Mouse (Mus musculus) limb, embryonic 11.5 days (tissue): Measurements from ENCODE around the gene Hoxa13. TPM values are rescaled to one million over a fixed set of nuclear protein-coding genes. Genes with fewer than 3 reads are reported as not detected.

Experiments used
- ATAC-seq: fragments of 200-750 bp; cut with Nextera tagmentation; 2 replicates; pipeline ENCODE4 v1.8.0; 2017; ENCODE audit warnings: low read depth; ENCODE audit not compliant: insufficient number of reproducible peaks, low FRiP score, low TSS enrichment
- DNase-seq: peaks from one replicate; pipeline ENCODE4 v3.0.0-alpha.2; 2015; ENCODE audit warnings: low spot score
- H3K27ac ChIP-seq: fragments of 300-500 bp; sonication (generic); replicated peaks from 2 replicates; pipeline ENCODE4 v1.5.1; 2014; ENCODE audit warnings: low read depth, mild to moderate bottlenecking, low read length
- H3K27me3 ChIP-seq: fragments of 300-500 bp; sonication (generic); 2 replicates; pipeline ENCODE4 v1.6.1; 2014; ENCODE audit warnings: mild to moderate bottlenecking, low read length, mixed read lengths; ENCODE audit not compliant: control insufficient read depth, insufficient read depth
- H3K36me3 ChIP-seq: fragments of 300-500 bp; sonication (generic); 2 replicates; pipeline ENCODE4 v1.6.1; 2014; ENCODE audit warnings: mild to moderate bottlenecking, low read length, moderate library complexity, mixed read lengths; ENCODE audit not compliant: control insufficient read depth, insufficient read depth
- H3K4me1 ChIP-seq: fragments of 300-500 bp; sonication (generic); 2 replicates; pipeline ENCODE4 v1.6.1; 2014; ENCODE audit warnings: low read length, mixed read lengths; ENCODE audit not compliant: control insufficient read depth, insufficient read depth
- H3K4me2 ChIP-seq: fragments of 300-500 bp; sonication (generic); 2 replicates; pipeline ENCODE4 v1.6.1; 2014; ENCODE audit warnings: low read depth, mild to moderate bottlenecking, moderate library complexity; ENCODE audit not compliant: severe bottlenecking
- H3K4me3 ChIP-seq: fragments of 300-500 bp; sonication (generic); 2 replicates; pipeline ENCODE4 v1.5.1; 2014; ENCODE audit warnings: low read depth, low read length
- H3K9ac ChIP-seq: fragments of 300-500 bp; sonication (generic); 2 replicates; pipeline ENCODE4 v1.6.1; 2014; ENCODE audit warnings: mild to moderate bottlenecking, low read length
- H3K9me3 ChIP-seq: fragments of 300-500 bp; sonication (generic); 2 replicates; pipeline ENCODE4 v1.6.1; 2016; ENCODE audit warnings: low read length; ENCODE audit not compliant: control insufficient read depth
- WGBS: fragments of 180-500 bp; shearing (Covaris S2); extraction: QIAGEN DNeasy Blood & Tissue Kit; methylation state at CpG from one replicate; pipeline ENCODE4 v1.1.7; 2014; 5-methylcytosine and 5-hydroxymethylcytosine counted together
- polyA plus RNA-seq: library from polyadenylated mRNA; unstranded; fragments of >200 nt; fragmentation: Nextera tagmentation; extraction: Ambion mirVana; gene quantifications from 2 replicates; pipeline ENCODE4 v1.2.1, GENCODE M21; 2014

The Hoxa13 gene
- polyA plus RNA-seq, 1 experiment from 2014 or later, result 25.1 TPM

GRCm38 (mm10) chr6:52274576-52274975 lies 13.9 kb upstream of the Hoxa13 start:
- no peaks in the 10 kb centered on the region for H3K9me3 ChIP-seq
- no peak for ATAC-seq
- WGBS, result 6% methylated on average over 11 of the region's 11 CpGs
- no peak overlapping the region for H3K4me3 ChIP-seq
- no peaks in the 10 kb centered on the region for H3K36me3 ChIP-seq
- peaks cover 22% of the 10 kb centered on the region for H3K4me1 ChIP-seq
- peak; percentile 50 for DNase-seq
- peak overlapping the region; percentile 29 for H3K4me2 ChIP-seq
- H3K27me3 ChIP-seq, result peaks cover 52% of the 10 kb centered on the region
- H3K27ac ChIP-seq, result no peak overlapping the region
- H3K9ac ChIP-seq, result no peak overlapping the region; the same call in 1 of the 2 replicates

GRCm38 (mm10) chr6:52273656-52274280 lies 13.1 kb upstream of the Hoxa13 start:
- Histone ChIP-seq H3K27me3 (peaks cover 58% of the 10 kb centered on the region), H3K4me1 (peaks cover 22% of the 10 kb centered on the region), H3K9me3 (no peaks in the 10 kb centered on the region), H3K36me3 (no peaks in the 10 kb centered on the region), H3K27ac (0 out of 2 replicates have a peak overlapping the region, but pooled peaks have one; percentile 21), H3K4me3 (peak overlapping the region; percentile 8; the same call in 1 of the 2 replicates), H3K9ac (peak overlapping the region; percentile 45), H3K4me2 (peak overlapping the region; percentile 29)
- ATAC-seq, result no peak
- peak; percentile 59 for DNase-seq
- WGBS, result 5% methylated on average over 22 of the region's 22 CpGs

- H3K4me2 ChIP-seq, result peak overlapping the region; percentile 29; the same call in 1 of the 2 replicates
- WGBS, result 6% methylated on average over 22 of the region's 22 CpGs
- H3K27me3 ChIP-seq, result peaks cover 63% of the 10 kb centered on the region
- DNase-seq, result peak; percentile 45
- H3K4me3 ChIP-seq, result no peak overlapping the region
- no peak overlapping the region for H3K27ac ChIP-seq
- H3K9ac ChIP-seq, result 0 out of 2 replicates have a peak overlapping the region, but pooled peaks have one; percentile 45
- no peaks in the 10 kb centered on the region for H3K9me3 ChIP-seq
- ATAC-seq, result no peak
- no peaks in the 10 kb centered on the region for H3K36me3 ChIP-seq
- H3K4me1 ChIP-seq, result peaks cover 22% of the 10 kb centered on the region
Measured at GRCm38 (mm10) chr6:52272766-52273655, 12.3 kb upstream of the Hoxa13 start.

- WGBS, result 3% methylated on average over 23 of the region's 23 CpGs
- H3K36me3 ChIP-seq, result no peaks in the 10 kb centered on the region
- H3K4me3 ChIP-seq, result no peak overlapping the region
- DNase-seq (peak; percentile 77), ATAC-seq (peak; percentile 33; the same call in 1 of the 2 replicates)
- no peak overlapping the region for H3K9ac ChIP-seq
- H3K4me2 ChIP-seq, result peak overlapping the region; percentile 12; the same call in 1 of the 2 replicates
- H3K4me1 ChIP-seq, result peaks cover 20% of the 10 kb centered on the region
- 0 out of 2 replicates have a peak overlapping the region, but pooled peaks have one; percentile 21 for H3K27ac ChIP-seq
- H3K27me3 ChIP-seq, result peaks cover 63% of the 10 kb centered on the region
- no peaks in the 10 kb centered on the region for H3K9me3 ChIP-seq
Measured at GRCm38 (mm10) chr6:52270494-52271480, 10.1 kb upstream of the Hoxa13 start.

- no peak overlapping the region for H3K27ac ChIP-seq
- no peak for DNase-seq
- H3K36me3 ChIP-seq, result no peaks in the 10 kb centered on the region
- H3K4me2 ChIP-seq, result no peak overlapping the region
- H3K9ac ChIP-seq, result no peak overlapping the region; the same call in 1 of the 2 replicates
- peaks cover 67% of the 10 kb centered on the region for H3K27me3 ChIP-seq
- no peak overlapping the region for H3K4me3 ChIP-seq
- no peaks in the 10 kb centered on the region for H3K9me3 ChIP-seq
- ATAC-seq, result no peak
- H3K4me1 ChIP-seq, result peaks cover 14% of the 10 kb centered on the region
- 0% methylated on average over 3 of the region's 3 CpGs for WGBS
Measured at GRCm38 (mm10) chr6:52268756-52269155, 8.1 kb upstream of the Hoxa13 start.

- peak; percentile 56 for DNase-seq
- ATAC-seq, result no peak
- Histone ChIP-seq H3K9me3 (no peaks in the 10 kb centered on the region), H3K27me3 (peaks cover 65% of the 10 kb centered on the region), H3K9ac (no peak overlapping the region; the same call in 1 of the 2 replicates), H3K4me1 (peaks cover 10% of the 10 kb centered on the region; the same call in 1 of the 2 replicates), H3K36me3 (no peaks in the 10 kb centered on the region), H3K27ac (no peak overlapping the region), H3K4me3 (no peak overlapping the region), H3K4me2 (0 out of 2 replicates have a peak overlapping the region, but pooled peaks have one; percentile 16)
- WGBS, result 2% methylated on average over 7 of the region's 7 CpGs
Measured at GRCm38 (mm10) chr6:52268341-52268740, 7.7 kb upstream of the Hoxa13 start.

- DNase-seq (no peak), ATAC-seq (no peak)
- Histone ChIP-seq H3K4me3 (no peak overlapping the region), H3K4me1 (peaks cover 11% of the 10 kb centered on the region; the same call in 1 of the 2 replicates), H3K9ac (peak overlapping the region; percentile 35; the same call in 1 of the 2 replicates), H3K27ac (no peak overlapping the region), H3K27me3 (peaks cover 65% of the 10 kb centered on the region), H3K36me3 (no peaks in the 10 kb centered on the region), H3K4me2 (no peak overlapping the region; the same call in 1 of the 2 replicates), H3K9me3 (no peaks in the 10 kb centered on the region)
- whole genome bisulfite sequencing, result 12% methylated on average over 3 of the region's 3 CpGs
Measured at GRCm38 (mm10) chr6:52267691-52268090, 7.0 kb upstream of the Hoxa13 start.
